Comparison of ENCODE assay signal across 9 mouse cellular contexts in the genomic region with DNA sequence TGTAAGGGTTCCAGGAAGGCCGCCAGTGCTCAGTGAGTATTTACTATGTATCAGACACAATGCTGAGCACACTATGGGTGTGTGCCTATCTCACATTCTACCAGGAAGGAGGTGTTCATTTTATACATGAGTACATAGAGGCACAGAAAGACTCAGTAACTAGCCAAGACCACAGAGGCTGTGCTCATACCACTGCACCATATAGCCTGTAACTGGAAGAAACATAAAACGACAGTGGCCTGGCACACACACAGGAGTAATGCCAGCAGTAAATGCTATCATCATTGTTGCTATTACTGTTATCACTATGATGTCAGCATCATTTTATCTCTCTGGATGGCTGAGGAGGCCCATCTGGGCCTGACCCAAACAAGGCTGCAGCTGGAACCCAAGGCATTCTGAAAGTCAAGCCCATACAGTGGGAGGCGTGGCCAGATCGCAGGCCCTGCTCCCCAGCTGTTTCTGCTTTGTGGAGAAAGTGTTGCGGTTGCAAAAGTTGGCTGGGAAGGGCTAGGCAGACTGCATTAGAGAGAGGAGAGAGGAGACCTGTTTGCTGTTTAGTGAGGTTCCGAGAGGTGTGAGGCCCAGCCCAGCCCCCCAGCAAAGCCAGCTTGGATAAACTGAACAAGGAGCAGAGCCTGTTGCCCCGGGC.
DNase-seq lines count a peak whose midpoint lies in the region; ATAC-seq and TF ChIP-seq lines count a peak whose summit lies in the region.
"Had no signal": no experiment of that assay in that cellular context is flagged by ENCODE, and none has a peak within 500 bp of the region (broad histone marks: within the 10 kb centered on the region; RNA-seq: fewer than 3 reads in every experiment).

No protein-coding gene starts in this region.

- H3K27ac ChIP-seq in liver, embryonic 14.5 days: no peak overlapping the region
- H3K27ac ChIP-seq in embryonic facial prominence, embryonic 12.5 days: peak overlapping the region; percentile 88
- H3K27ac ChIP-seq in intestine, embryonic 15.5 days: no peak overlapping the region
- H3K27ac ChIP-seq in thymus, adult 2 months (ENCODE audit: control insufficient read depth, insufficient read depth, low read length): peak overlapping the region; percentile 98
- H3K27ac ChIP-seq: macrophage had no signal

- no peak for TF ChIP-seq EP300 in liver, embryonic 14.5 days (IDR thresholded peaks at IDR 0.05; ENCODE audit: low read depth)

- no peaks in the 10 kb centered on the region for H3K9me3 ChIP-seq in liver, embryonic 14.5 days (ENCODE audit: control insufficient read depth, low read length)
- H3K9me3 ChIP-seq in embryonic facial prominence, embryonic 12.5 days: no peaks in the 10 kb centered on the region
- no peaks in the 10 kb centered on the region for H3K9me3 ChIP-seq in intestine, embryonic 15.5 days

- H3K4me1 ChIP-seq in liver, embryonic 14.5 days (replicated peaks; ENCODE audit: control insufficient read depth in 2 of 2, insufficient read depth in 2 of 2, low read length in 1 of 2): no peaks in the 10 kb centered on the region
- peaks cover 32% of the 10 kb centered on the region for H3K4me1 ChIP-seq in embryonic facial prominence, embryonic 12.5 days
- H3K4me1 ChIP-seq in intestine, embryonic 15.5 days (replicated peaks): no peaks in the 10 kb centered on the region
- peaks cover 55% of the 10 kb centered on the region for H3K4me1 ChIP-seq in thymus, adult 2 months (replicated peaks; ENCODE audit: control insufficient read depth, insufficient read depth, low read length)

- H3K27me3 ChIP-seq in liver, embryonic 14.5 days (ENCODE audit: control insufficient read depth, insufficient read depth, low read length): no peaks in the 10 kb centered on the region
- H3K27me3 ChIP-seq in embryonic facial prominence, embryonic 12.5 days: no peaks in the 10 kb centered on the region
- H3K27me3 ChIP-seq in intestine, embryonic 15.5 days (replicated peaks): no peaks in the 10 kb centered on the region
- no peaks in the 10 kb centered on the region for H3K27me3 ChIP-seq in thymus, adult 2 months (ENCODE audit: control insufficient read depth, insufficient read depth, low read length)

- no peak overlapping the region for H3K4me3 ChIP-seq in liver, embryonic 14.5 days (ENCODE audit: insufficient read depth in 1 of 2, low read depth in 2 of 2, low read length in 2 of 2)
- no peak overlapping the region for H3K4me3 ChIP-seq in embryonic facial prominence, embryonic 12.5 days
- H3K4me3 ChIP-seq in intestine, embryonic 15.5 days (replicated peaks): no peak overlapping the region
- no peak overlapping the region for H3K4me3 ChIP-seq in thymus, adult 2 months (ENCODE audit: control insufficient read depth, insufficient read depth, low read length)

- no peak overlapping the region for H3K9ac ChIP-seq in liver, embryonic 14.5 days (replicated peaks)
- no peak overlapping the region for H3K9ac ChIP-seq in embryonic facial prominence, embryonic 12.5 days
- H3K9ac ChIP-seq in intestine, embryonic 15.5 days: no peak overlapping the region

- WGBS in liver, embryonic 14.5 days (ENCODE audit: insufficient replicate concordance): 54% methylated on average over 7 of the region's 7 CpGs
- WGBS in embryonic facial prominence, embryonic 12.5 days: 36% methylated on average over 7 of the region's 7 CpGs
- 54% methylated on average over 7 of the region's 7 CpGs for WGBS in intestine, embryonic 15.5 days
- 12% methylated on average over 7 of the region's 7 CpGs for WGBS in thymus, adult 2 months

- H3K4me2 ChIP-seq in liver, embryonic 14.5 days (ENCODE audit: low read depth): no peak overlapping the region
- H3K4me2 ChIP-seq in embryonic facial prominence, embryonic 12.5 days (replicated peaks): no peak overlapping the region
- no peak overlapping the region for H3K4me2 ChIP-seq in intestine, embryonic 15.5 days (replicated peaks)

- TF ChIP-seq CTCF in liver, embryonic 14.5 days (IDR thresholded peaks at IDR 0.05; ENCODE audit: low read depth): no peak
- 0 out of 2 replicates have a peak, but pooled peaks have one; percentile 11 for TF ChIP-seq CTCF in thymus, adult 2 months (IDR thresholded peaks at IDR 0.05; ENCODE audit: borderline replicate concordance, control insufficient read depth, extremely low read depth, insufficient read depth, low read length, poor library complexity)

- H3K36me3 ChIP-seq in liver, embryonic 14.5 days (replicated peaks; ENCODE audit: control insufficient read depth, insufficient read depth, low read depth): no peaks in the 10 kb centered on the region
- no peaks in the 10 kb centered on the region for H3K36me3 ChIP-seq in embryonic facial prominence, embryonic 12.5 days
- no peaks in the 10 kb centered on the region for H3K36me3 ChIP-seq in intestine, embryonic 15.5 days
- no peaks in the 10 kb centered on the region for H3K36me3 ChIP-seq in thymus, adult 2 months (ENCODE audit: control insufficient read depth, insufficient read depth, low read length)

- DNase-seq in liver, embryonic 14.5 days (ENCODE audit: low read depth in 3 of 3, low spot score in 3 of 3): no peak
- no peak for DNase-seq in liver
- peak; percentile 77 for DNase-seq in thymus, adult 2 months
- no peak for DNase-seq in cerebellum, adult 11 months
- DNase-seq in spleen, adult 12 weeks (ENCODE audit: low spot score): no peak
- DNase-seq: cerebellum, postnatal 36 days had no signal

- peak; percentile 52 for TF ChIP-seq POLR2A in thymus, adult 2 months (IDR thresholded peaks at IDR 0.05; ENCODE audit: control insufficient read depth, extremely low read depth, insufficient read depth, low read length, poor library complexity)

- 0 out of 2 replicates have a peak, but pooled peaks have one; percentile 15 for ATAC-seq in liver, embryonic 14.5 days (ENCODE audit: insufficient read depth)
- peak; percentile 72 for ATAC-seq in embryonic facial prominence, embryonic 12.5 days (ENCODE audit: insufficient number of reproducible peaks, insufficient read depth, low FRiP score, low TSS enrichment)
- ATAC-seq in intestine, embryonic 15.5 days: peak; percentile 80

Comparison
In these comparisons a context has a peak if more than half of its experiments do, and no peak if none do; other contexts are left out.
1. ATAC-seq: peak in every context shown above with its lines; median percentile 80 in intestine, embryonic 15.5 days; 72 in embryonic facial prominence, embryonic 12.5 days; 15 in liver, embryonic 14.5 days.
2. H3K27ac ChIP-seq: peak in embryonic facial prominence, embryonic 12.5 days (single experiment) and thymus, adult 2 months (single experiment); none in liver, embryonic 14.5 days (single experiment) and intestine, embryonic 15.5 days (single experiment).